Mouse (Mus musculus) lung, adult 2 months (tissue): ENCODE data around the gene Ttyh2.
"Not testable (repeated sequence)": the region's sequence is repeated elsewhere in the genome, so short reads cannot be mapped to it uniquely, and the experiment has no call there.

Experiments used
- CTCF ChIP-seq: fragments of 200-500 bp; IDR thresholded peaks from 2 replicates; pipeline ENCODE4 v1.5.1; 2011; ENCODE audit warnings: mild to moderate bottlenecking, low read length, control low read depth; ENCODE audit not compliant: insufficient read depth
- POLR2A ChIP-seq: fragments of 200-500 bp; IDR thresholded peaks from 2 replicates; pipeline ENCODE4 v1.6.1; 2011; ENCODE audit warnings: low read depth, mild to moderate bottlenecking, control low read depth, low read length, borderline replicate concordance; ENCODE audit errors: extremely low read depth

- not testable (repeated sequence) for TF ChIP-seq CTCF, POLR2A
Measured at GRCm38 (mm10) chr11:114674796-114675195, 435 bp upstream of the Ttyh2 start.
